Mouse (Mus musculus): ENCODE results near the gene Svep1.

GRCm38 (mm10) chr4:58159564-58159963, 47.1 kb downstream of the Svep1 start:
- TF ChIP-seq CTCF (IDR thresholded peaks at IDR 0.05; ENCODE audit: control insufficient read depth, insufficient read depth, insufficient read length) (no peak), MYOG (IDR thresholded peaks at IDR 0.05; ENCODE audit: control insufficient read depth, extremely low read depth, insufficient read length) (no peak), MAX (IDR thresholded peaks at IDR 0.05) (no peak), CEBPB (IDR thresholded peaks at IDR 0.05; ENCODE audit: low read depth) (no peak), FOSL1 (IDR thresholded peaks at IDR 0.05; ENCODE audit: insufficient read depth, low read length, poor library complexity, severe bottlenecking) (no peak), USF1 (IDR thresholded peaks at IDR 0.05; ENCODE audit: low read depth) (no peak)
